Mouse (Mus musculus) frontal cortex, postnatal 10 days (tissue): ENCODE results near the gene Avp.
"Not testable (repeated sequence)": the region's sequence is repeated elsewhere in the genome, so short reads cannot be mapped to it uniquely, and the experiment has no call there.

Experiments
- DNase-seq, 2 experiments: peaks; one replicate each; pipeline ENCODE4 v3.0.0; 2022; ENCODE audit warnings: low spot score in 2 of 2, mixed read lengths in 1 of 2

Gene Avp

GRCm38 (mm10) chr2:130582552-130582951, at the start of gene Avp:
Gene Avp (minus strand): TSS chr2:130582554.
- DNase-seq, result no peak

- DNase-seq, result peak; percentile 73 to 84
Observed at GRCm38 (mm10) chr2:130629839-130630203, 47.5 kb upstream of the Avp start, which contains the start of the genes Fastkd5 and Ubox5. Gene Fastkd5 (minus strand): TSS chr2:130630027. Gene Ubox5 (minus strand): TSS chr2:130630038.

DNA sequence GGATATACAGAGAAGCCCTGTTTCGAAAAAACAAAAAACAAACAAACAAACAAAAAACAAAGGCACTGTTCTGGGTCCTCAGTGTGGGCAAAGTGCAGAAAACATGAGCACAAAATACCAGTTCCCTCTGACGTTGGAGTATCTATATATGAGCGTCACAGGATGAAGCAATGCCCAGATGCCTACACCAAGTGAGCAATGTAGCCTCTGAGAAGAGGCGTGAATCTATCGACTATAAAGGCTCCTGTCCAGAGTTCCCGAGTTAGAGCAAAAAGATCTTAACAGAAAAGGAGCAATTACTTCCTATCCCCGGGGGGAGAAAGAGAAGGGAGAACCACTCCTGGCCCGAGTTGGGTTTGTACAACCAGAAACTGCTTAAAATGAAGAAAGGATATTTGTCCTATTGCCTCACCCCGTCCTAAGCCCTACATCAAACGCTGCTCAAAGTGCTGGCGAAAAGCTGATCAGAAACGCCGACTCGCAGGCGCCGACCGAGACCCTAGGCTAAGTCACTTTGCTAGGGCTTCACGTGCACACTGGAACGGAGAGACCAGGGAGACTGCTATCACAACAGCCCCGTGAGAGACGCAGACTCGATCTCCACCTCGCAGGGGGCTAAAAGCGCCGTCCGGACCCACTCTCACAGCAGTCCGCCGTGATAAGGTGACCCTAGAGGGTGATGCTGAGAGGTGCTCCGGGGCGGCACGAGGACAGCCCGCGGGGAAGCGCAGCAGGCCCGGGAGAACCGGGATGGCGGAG, 46.9 kb upstream of the Avp start:
- DNase-seq, result no peak

- DNase-seq, result no peak
Observed at GRCm38 (mm10) chr2:130628424-130628823, 46.1 kb upstream of the Avp start.

DNA sequence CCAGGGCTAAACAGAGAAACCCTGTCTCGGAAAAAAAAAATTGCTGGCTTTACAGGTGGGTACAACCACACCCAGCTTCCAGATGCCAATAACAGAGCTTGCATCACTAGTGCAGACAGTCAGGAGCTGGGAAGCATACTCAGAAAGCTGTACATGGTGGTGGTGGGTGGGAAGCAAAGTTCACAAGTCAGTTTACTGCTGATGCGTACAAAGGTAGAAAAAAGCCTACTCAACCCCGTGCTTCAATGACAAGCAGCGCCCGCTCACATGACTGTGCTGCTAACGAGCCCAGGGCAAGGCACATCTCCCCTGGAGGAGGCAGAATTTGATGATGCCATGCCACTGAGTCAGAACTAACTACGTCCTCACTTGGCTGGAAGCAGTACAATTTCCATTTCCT, 36.6 kb upstream of the Avp start:
- DNase-seq, result no peak

DNA sequence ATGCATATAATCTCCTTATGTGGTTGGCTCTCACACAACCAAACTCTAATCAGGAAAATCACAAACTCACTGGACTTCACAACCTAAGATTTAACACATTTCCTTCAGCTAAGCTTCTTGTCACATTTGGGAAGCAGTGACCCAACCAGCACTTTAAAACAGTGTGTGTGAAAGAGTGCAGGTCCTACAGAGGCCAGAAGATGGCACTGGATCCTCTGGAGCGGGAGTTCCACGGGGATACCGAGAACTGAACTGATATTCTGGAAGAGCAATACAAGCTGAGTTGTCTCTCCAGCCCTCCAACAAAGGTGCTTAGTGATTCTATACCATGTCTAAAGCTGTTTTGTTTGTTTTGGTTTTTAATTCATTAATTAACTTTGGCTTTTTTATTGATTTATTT, 30.7 kb upstream of the Avp start:
- no peak for DNase-seq

DNA sequence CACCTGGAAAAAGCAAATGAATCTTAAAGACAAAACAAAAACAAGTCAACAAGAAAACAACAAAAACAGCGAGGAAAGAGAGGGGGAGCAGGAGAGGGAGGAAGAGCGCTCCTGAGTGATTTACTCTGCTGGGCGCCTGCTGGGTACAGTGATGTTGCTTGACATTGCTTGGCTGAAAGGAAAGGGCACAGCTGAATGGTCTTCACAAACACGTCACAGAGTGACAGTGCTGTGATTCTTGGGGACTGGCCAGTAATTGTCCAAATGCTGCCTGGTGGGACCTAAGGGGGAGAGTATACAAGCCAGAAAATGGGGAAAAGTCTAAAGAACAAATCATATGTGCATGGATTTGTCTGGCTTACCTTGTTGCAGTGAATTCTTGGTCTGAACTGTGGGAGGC, 19.8 kb upstream of the Avp start:
- no peak for DNase-seq

DNA sequence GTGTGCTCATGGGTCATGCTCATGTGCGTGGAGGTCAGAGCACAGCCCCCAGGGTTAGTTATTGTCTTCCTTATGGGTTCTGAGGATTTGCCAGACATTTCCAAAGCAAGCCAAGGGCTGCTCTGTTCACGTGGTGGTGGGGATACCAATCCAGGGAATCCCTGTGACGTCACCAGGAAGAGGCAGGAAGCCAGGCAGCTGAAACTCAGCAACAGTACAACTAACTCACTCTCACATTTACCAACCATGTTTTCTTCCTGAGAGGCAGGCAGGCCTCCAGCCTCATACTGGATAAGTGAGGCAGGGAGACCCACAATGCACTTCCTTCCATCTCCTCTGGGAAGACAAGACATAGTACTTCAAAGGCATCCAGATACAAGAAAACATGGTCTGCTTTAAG, 16.0 kb upstream of the Avp start:
- DNase-seq, result no peak

- DNase-seq, result no peak
Observed at GRCm38 (mm10) chr2:130597601-130598010, 15.3 kb upstream of the Avp start.

DNA sequence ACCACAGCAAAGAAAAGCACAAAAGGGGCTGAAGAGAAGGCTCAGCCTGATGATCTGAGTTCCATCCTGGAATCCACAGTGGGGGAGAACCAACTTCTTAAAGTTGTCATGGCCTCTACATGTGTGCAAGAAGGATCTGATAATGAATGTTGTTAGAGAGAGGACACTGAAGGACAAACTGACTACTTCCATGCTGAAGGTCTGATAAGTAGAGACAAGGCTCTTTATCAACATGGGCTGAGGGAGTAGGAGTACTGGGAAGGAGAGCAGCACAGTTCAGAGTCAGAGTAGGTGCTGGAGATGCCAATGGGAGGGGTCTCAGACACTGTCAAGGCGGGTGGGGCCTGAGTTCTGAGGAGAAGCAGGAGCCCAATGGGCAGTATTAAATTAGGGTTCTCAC, 13.2 kb upstream of the Avp start:
- DNase-seq, result no peak

DNA sequence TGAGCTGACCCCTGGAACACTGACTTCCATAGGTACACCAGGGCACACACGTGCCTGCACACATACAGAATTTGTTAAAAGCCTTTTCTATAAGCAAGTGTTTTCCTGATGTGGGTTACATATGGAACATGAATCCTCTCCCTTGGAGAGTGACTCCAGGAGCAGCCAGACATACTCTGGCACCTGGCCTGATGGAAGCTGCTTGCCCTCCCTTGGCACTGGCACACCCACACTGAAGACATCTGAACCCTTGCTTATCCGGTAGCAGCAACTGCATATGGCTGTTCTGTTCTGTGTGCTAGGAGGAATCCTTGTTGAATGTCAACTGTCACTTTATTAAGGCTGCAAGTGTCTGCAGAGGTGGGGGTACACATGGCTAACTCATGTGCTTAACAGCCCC, 8.7 kb upstream of the Avp start:
- DNase-seq, result no peak

DNA sequence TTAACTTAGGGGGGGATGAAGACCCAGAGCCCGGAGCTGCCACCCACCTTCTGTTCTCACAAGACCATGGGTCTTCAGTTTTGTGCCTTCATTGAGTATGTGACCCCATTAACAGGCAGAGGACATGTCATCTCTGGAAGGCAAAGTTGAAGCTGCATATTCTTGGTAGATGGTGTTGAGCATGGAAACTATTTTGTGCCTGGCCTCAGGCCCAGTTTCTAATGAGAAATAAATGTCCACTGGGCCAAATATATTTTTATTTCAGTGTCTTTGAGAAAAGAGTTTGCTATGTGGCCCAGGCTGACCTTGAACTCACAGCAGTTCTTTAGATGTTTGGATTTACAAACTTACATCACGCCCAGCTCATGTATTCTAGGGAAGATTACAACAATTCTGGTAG, 7.4 kb upstream of the Avp start:
- DNase-seq, result no peak

DNA sequence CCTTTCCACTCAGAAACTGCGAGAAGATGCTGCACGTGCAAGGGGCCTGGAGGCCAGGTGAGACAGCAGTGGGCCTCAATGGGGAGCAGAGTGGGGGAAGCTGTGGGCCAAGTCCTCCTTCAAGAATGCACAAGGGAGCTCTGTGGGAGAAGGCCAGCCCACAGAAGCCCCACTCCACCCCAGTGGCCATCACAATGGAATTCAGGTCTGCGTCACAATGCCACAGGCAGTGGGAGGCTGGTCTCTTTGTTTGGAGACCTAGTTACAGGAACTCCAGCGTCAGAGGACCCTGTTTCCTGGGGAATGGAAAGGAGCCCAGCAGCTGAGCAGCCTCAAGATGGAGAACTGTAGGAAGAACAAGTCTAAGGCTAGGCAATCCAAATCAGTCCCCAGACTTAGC, 6.8 kb upstream of the Avp start:
- DNase-seq, result no peak

GRCm38 (mm10) chr2:130588373-130588772, 6.0 kb upstream of the Avp start:
- DNase-seq, result no peak

- DNase-seq, result no peak
Observed at GRCm38 (mm10) chr2:130586016-130586415, 3.7 kb upstream of the Avp start.

- DNase-seq, result no peak
Observed at GRCm38 (mm10) chr2:130583902-130584560, 1.7 kb upstream of the Avp start.

GRCm38 (mm10) chr2:130581201-130581600, 1.2 kb downstream of the Avp start:
- DNase-seq, result no peak

GRCm38 (mm10) chr2:130579791-130580190, 2.6 kb downstream of the Avp start:
- no peak for DNase-seq

GRCm38 (mm10) chr2:130578148-130578547, 4.2 kb downstream of the Avp start:
- DNase-seq, result peak in 1 of 2 experiments; percentile 45

DNA sequence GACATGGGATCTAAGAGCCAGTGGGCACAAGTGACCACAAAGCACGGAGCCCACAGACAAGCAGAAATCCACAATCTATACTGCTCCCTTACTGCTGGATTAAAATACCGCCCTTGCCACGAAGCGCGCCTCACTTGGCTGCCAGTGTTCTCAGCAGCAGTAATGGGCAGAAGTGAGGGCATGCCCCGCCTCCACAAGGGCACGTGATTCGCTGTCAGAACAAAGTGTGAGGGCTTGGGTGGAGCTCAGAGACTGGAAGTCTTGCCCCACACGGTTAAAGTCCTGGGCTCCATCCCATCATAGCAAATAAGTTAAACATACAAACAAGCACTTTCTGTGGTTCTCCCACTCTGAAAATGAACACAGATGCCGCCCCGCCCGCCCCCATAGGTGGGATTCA, 4.7 kb downstream of the Avp start:
- no peak for DNase-seq

DNA sequence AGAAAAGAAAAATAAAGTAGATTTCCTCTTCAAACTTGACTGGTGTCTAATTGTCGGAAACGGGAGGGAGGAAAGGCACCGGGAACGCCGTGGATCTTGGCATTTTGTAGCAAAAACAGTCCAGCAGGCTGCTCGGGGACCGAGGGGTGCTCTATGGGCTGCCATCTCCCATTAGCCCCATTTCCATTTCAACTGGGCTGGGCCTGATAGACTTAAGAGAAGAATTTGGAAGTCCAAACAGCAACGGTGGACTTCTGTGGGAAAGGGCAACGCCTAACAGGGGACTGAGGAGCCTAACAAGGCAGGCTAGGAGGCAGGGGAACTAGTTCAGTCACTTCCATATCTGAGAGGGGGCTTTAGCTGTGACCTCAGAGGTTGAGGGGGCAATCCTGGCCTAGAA, 5.3 kb downstream of the Avp start:
- DNase-seq, result no peak

GRCm38 (mm10) chr2:130576564-130576963, 5.8 kb downstream of the Avp start:
- not testable (repeated sequence) for DNase-seq

- no peak for DNase-seq
Observed at GRCm38 (mm10) chr2:130575873-130576272, 6.5 kb downstream of the Avp start, which contains the start of gene Oxt. Gene Oxt (plus strand): TSS chr2:130576173.
